Mouse (Mus musculus): ENCODE results near the gene C1qa.

- TF ChIP-seq CTCF (IDR thresholded peaks at IDR 0.05; ENCODE audit: borderline replicate concordance, control insufficient read depth, extremely low read depth, insufficient read depth, low read length, poor library complexity): no peak
- no peak for TF ChIP-seq POLR2A (IDR thresholded peaks at IDR 0.05; ENCODE audit: control insufficient read depth, extremely low read depth, insufficient read depth, low read length, poor library complexity)
Measured at GRCm38 (mm10) chr4:136934746-136935613, 36.4 kb upstream of the C1qa start.
